Mouse (Mus musculus) heart, embryonic 16.5 days (tissue): ENCODE measurements around the gene Cggbp1. TPM values are rescaled to one million over a fixed set of nuclear protein-coding genes. Genes with fewer than 3 reads are reported as not detected.

Source experiments
- ATAC-seq: fragments of 200-750 bp; cut with Nextera tagmentation; replicated peaks from 2 replicates; pipeline ENCODE4 v1.8.0; 2017; ENCODE audit warnings: moderate number of reproducible peaks; ENCODE audit not compliant: insufficient read depth, low FRiP score; ENCODE audit errors: extremely low read depth
- H3K27ac ChIP-seq: fragments of 300-500 bp; sonication (generic); 2 replicates; pipeline ENCODE4 v1.5.1; 2014; ENCODE audit warnings: mild to moderate bottlenecking, low read length, control low read depth, moderate library complexity
- H3K27me3 ChIP-seq: fragments of 300-500 bp; sonication (generic); 2 replicates; pipeline ENCODE4 v1.6.1; 2014; ENCODE audit warnings: low read length, mixed read lengths; ENCODE audit not compliant: control insufficient read depth, insufficient read depth
- H3K36me3 ChIP-seq: fragments of 300-500 bp; sonication (generic); 2 replicates; pipeline ENCODE4 v1.6.1; 2014; ENCODE audit not compliant: control insufficient read depth, insufficient read depth
- H3K4me1 ChIP-seq: fragments of 300-500 bp; sonication (generic); 2 replicates; pipeline ENCODE4 v1.6.1; 2014; ENCODE audit warnings: low read length, mixed read lengths; ENCODE audit not compliant: control insufficient read depth, insufficient read depth
- H3K4me2 ChIP-seq: fragments of 300-500 bp; sonication (generic); 2 replicates; pipeline ENCODE4 v1.6.1; 2014; ENCODE audit warnings: low read depth, mild to moderate bottlenecking, control low read depth, low read length
- H3K4me3 ChIP-seq: fragments of 300-500 bp; sonication (generic); 2 replicates; pipeline ENCODE4 v1.5.1; 2014; ENCODE audit warnings: mild to moderate bottlenecking, control low read depth, low read length
- H3K9ac ChIP-seq: fragments of 300-500 bp; sonication (generic); 2 replicates; pipeline ENCODE4 v1.6.1; 2014; ENCODE audit warnings: low read length, control low read depth
- H3K9me3 ChIP-seq: fragments of 300-500 bp; sonication (generic); replicated peaks from 2 replicates; pipeline ENCODE4 v1.6.1; 2016; ENCODE audit warnings: low read length; ENCODE audit not compliant: control insufficient read depth
- WGBS: fragments of 180-500 bp; shearing (Covaris S2); extraction: QIAGEN DNeasy Blood & Tissue Kit; methylation state at CpG from one replicate; pipeline ENCODE4 v1.1.7; 2014; 5-methylcytosine and 5-hydroxymethylcytosine counted together
- polyA plus RNA-seq: library from polyadenylated mRNA; unstranded; fragments of >200 nt; fragmentation: Nextera tagmentation; extraction: Ambion mirVana; gene quantifications from 2 replicates; pipeline ENCODE4 v1.2.1, GENCODE M21; 2015

The Cggbp1 gene
- polyA plus RNA-seq, 1 experiment from 2014 or later = 52.2 TPM

GRCm38 (mm10) chr16:64878611-64879132 is 26.9 kb downstream of the Cggbp1 start:
- H3K27me3 ChIP-seq = no peaks in the 10 kb centered on the region
- H3K4me3 ChIP-seq = no peak overlapping the region
- H3K27ac ChIP-seq = no peak overlapping the region
- H3K36me3 ChIP-seq = no peaks in the 10 kb centered on the region
- no peak overlapping the region for H3K4me2 ChIP-seq
- ATAC-seq = no peak
- H3K4me1 ChIP-seq = no peaks in the 10 kb centered on the region; the same call in 1 of the 2 replicates
- no peak overlapping the region for H3K9ac ChIP-seq
- WGBS = 75% methylated on average over 3 of the region's 3 CpGs
- H3K9me3 ChIP-seq = no peaks in the 10 kb centered on the region

- H3K36me3 ChIP-seq = no peaks in the 10 kb centered on the region
- no peak overlapping the region for H3K27ac ChIP-seq
- no peak for ATAC-seq
- H3K4me2 ChIP-seq = no peak overlapping the region
- H3K9ac ChIP-seq = no peak overlapping the region
- H3K4me3 ChIP-seq = no peak overlapping the region
- WGBS = 56% methylated on average over 5 of the region's 5 CpGs
- H3K27me3 ChIP-seq = no peaks in the 10 kb centered on the region
- peaks cover 5% of the 10 kb centered on the region; the same call in 1 of the 2 replicates for H3K4me1 ChIP-seq
- H3K9me3 ChIP-seq = no peaks in the 10 kb centered on the region
These were observed 27.9 kb downstream of the Cggbp1 start for GRCm38 (mm10) chr16:64879735-64880134.

GRCm38 (mm10) chr16:64880986-64881385 is 29.2 kb downstream of the Cggbp1 start:
- no peak for ATAC-seq
- WGBS = 67% methylated on average over 3 of the region's 3 CpGs
- H3K27me3 ChIP-seq = no peaks in the 10 kb centered on the region
- H3K9me3 ChIP-seq = no peaks in the 10 kb centered on the region
- peaks cover 5% of the 10 kb centered on the region; the same call in 1 of the 2 replicates for H3K4me1 ChIP-seq
- H3K9ac ChIP-seq = no peak overlapping the region
- H3K4me2 ChIP-seq = no peak overlapping the region
- no peak overlapping the region for H3K27ac ChIP-seq
- H3K4me3 ChIP-seq = no peak overlapping the region
- no peaks in the 10 kb centered on the region for H3K36me3 ChIP-seq

- no peak for ATAC-seq
- WGBS = 73% methylated on average over 2 of the region's 2 CpGs
- no peaks in the 10 kb centered on the region for H3K9me3 ChIP-seq
These were observed 29.6 kb downstream of the Cggbp1 start for GRCm38 (mm10) chr16:64881442-64881841.

GRCm38 (mm10) chr16:64883896-64884295 is 32.1 kb downstream of the Cggbp1 start:
- no peak overlapping the region for H3K9ac ChIP-seq
- no peaks in the 10 kb centered on the region for H3K36me3 ChIP-seq
- WGBS = 22% methylated on average over 5 of the region's 5 CpGs
- H3K4me2 ChIP-seq = 0 out of 2 replicates have a peak overlapping the region, but pooled peaks have one; percentile 0
- no peak for ATAC-seq
- H3K4me1 ChIP-seq = peaks cover 5% of the 10 kb centered on the region; the same call in 1 of the 2 replicates
- H3K27me3 ChIP-seq = no peaks in the 10 kb centered on the region
- H3K9me3 ChIP-seq = no peaks in the 10 kb centered on the region; the same call in 1 of the 2 replicates
- no peak overlapping the region for H3K27ac ChIP-seq
- H3K4me3 ChIP-seq = no peak overlapping the region

More at GRCm38 (mm10) chr16:64881442-64881841, 29.6 kb downstream of the Cggbp1 start:
- no peak overlapping the region for H3K4me2 ChIP-seq
- no peak overlapping the region for H3K27ac ChIP-seq
- H3K9ac ChIP-seq = no peak overlapping the region
- no peaks in the 10 kb centered on the region for H3K27me3 ChIP-seq
- H3K4me1 ChIP-seq = peaks cover 5% of the 10 kb centered on the region; the same call in 1 of the 2 replicates
- H3K36me3 ChIP-seq = no peaks in the 10 kb centered on the region
- H3K4me3 ChIP-seq = no peak overlapping the region

- no peak overlapping the region for H3K9ac ChIP-seq
- no peaks in the 10 kb centered on the region for H3K36me3 ChIP-seq
- ATAC-seq = no peak
- no peak overlapping the region for H3K27ac ChIP-seq
- H3K4me2 ChIP-seq = 0 out of 2 replicates have a peak overlapping the region, but pooled peaks have one; percentile 0
- H3K4me1 ChIP-seq = peaks cover 5% of the 10 kb centered on the region; the same call in 1 of the 2 replicates
- WGBS = 11% methylated on average over 3 of the region's 3 CpGs
- no peaks in the 10 kb centered on the region for H3K27me3 ChIP-seq
- H3K4me3 ChIP-seq = no peak overlapping the region
- peaks cover under 1% of the 10 kb centered on the region; the same call in 1 of the 2 replicates for H3K9me3 ChIP-seq
These were observed 32.6 kb downstream of the Cggbp1 start for GRCm38 (mm10) chr16:64884420-64884838.

- H3K27ac ChIP-seq = no peak overlapping the region
- WGBS = 22% methylated on average over 3 of the region's 3 CpGs
These were observed 33.3 kb downstream of the Cggbp1 start for GRCm38 (mm10) chr16:64885142-64885541.

GRCm38 (mm10) chr16:64885547-64885946 is 33.8 kb downstream of the Cggbp1 start:
- WGBS = 50% methylated on average over 4 of the region's 4 CpGs
- no peaks in the 10 kb centered on the region for H3K27me3 ChIP-seq
- no peak for ATAC-seq
- H3K36me3 ChIP-seq = no peaks in the 10 kb centered on the region
- peaks cover 5% of the 10 kb centered on the region; the same call in 1 of the 2 replicates for H3K4me1 ChIP-seq
- H3K4me2 ChIP-seq = no peak overlapping the region
- no peak overlapping the region for H3K9ac ChIP-seq
- peaks cover 3% of the 10 kb centered on the region; the same call in 1 of the 2 replicates for H3K9me3 ChIP-seq
- H3K27ac ChIP-seq = no peak overlapping the region
- no peak overlapping the region for H3K4me3 ChIP-seq

More at GRCm38 (mm10) chr16:64885142-64885541, 33.3 kb downstream of the Cggbp1 start:
- Histone ChIP-seq H3K4me3 (no peak overlapping the region), H3K4me1 (peaks cover 5% of the 10 kb centered on the region; the same call in 1 of the 2 replicates), H3K9ac (no peak overlapping the region), H3K4me2 (no peak overlapping the region), H3K9me3 (peaks cover 3% of the 10 kb centered on the region; the same call in 1 of the 2 replicates), H3K36me3 (no peaks in the 10 kb centered on the region), H3K27me3 (no peaks in the 10 kb centered on the region)
- no peak for ATAC-seq

- Histone ChIP-seq H3K4me2 (no peak overlapping the region), H3K4me3 (no peak overlapping the region), H3K27me3 (no peaks in the 10 kb centered on the region), H3K27ac (no peak overlapping the region), H3K9ac (no peak overlapping the region), H3K4me1 (no peaks in the 10 kb centered on the region), H3K9me3 (peaks cover 3% of the 10 kb centered on the region; the same call in 1 of the 2 replicates), H3K36me3 (no peaks in the 10 kb centered on the region)
- no peak for ATAC-seq
- WGBS = 88% methylated on average over 3 of the region's 3 CpGs
These were observed 37.7 kb downstream of the Cggbp1 start for GRCm38 (mm10) chr16:64889496-64889895.
